ENCODE assay signal across 8 mouse cellular contexts in the genomic region with DNA sequence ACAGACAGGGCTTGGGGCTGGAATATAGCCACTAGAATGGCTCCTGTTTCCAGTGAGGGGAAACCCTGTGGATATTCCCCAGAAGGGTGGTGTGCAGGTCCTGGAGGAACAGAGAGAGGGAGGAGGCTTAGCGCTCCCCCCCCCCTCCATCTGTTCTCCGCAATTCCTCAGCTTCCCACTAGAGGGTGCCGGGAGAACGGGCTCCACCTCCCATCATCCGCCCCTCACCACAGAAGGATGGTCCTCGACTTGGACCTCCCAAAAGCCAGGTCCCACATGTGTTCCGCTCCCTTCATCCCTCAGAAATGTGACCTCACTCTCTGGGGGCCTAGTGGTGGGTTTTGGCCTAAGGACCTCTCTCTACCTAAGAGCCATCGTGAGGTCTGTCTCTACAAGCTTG. TPM values are rescaled to one million over a fixed set of nuclear protein-coding genes. Genes with fewer than 3 reads are reported as not detected.
DNase-seq lines count a peak whose midpoint lies in the region; ATAC-seq and TF ChIP-seq lines count a peak whose summit lies in the region.

No protein-coding gene starts in this region.

- no peak overlapping the region for H3K27ac ChIP-seq in liver, adult 2 months (replicated peaks; ENCODE audit: insufficient read depth, low read depth, low read length)
- H3K27ac ChIP-seq in liver, embryonic 12.5 days = no peak overlapping the region
- peak overlapping the region; percentile 71 for H3K27ac ChIP-seq in embryonic fibroblast, embryonic 13.5 days (ENCODE audit: insufficient read depth, low read length)
- no peak overlapping the region for H3K27ac ChIP-seq in limb, embryonic 12.5 days
- H3K27ac ChIP-seq in neural tube, embryonic 15.5 days (replicated peaks) = no peak overlapping the region

- H3K9ac ChIP-seq in liver, adult 2 months (ENCODE audit: low read depth, low read length) = no peak overlapping the region
- no peak overlapping the region for H3K9ac ChIP-seq in liver, embryonic 12.5 days
- no peak overlapping the region for H3K9ac ChIP-seq in limb, embryonic 12.5 days (replicated peaks)
- H3K9ac ChIP-seq in neural tube, embryonic 15.5 days (replicated peaks) = no peak overlapping the region

- no peak overlapping the region for H3K4me2 ChIP-seq in liver, embryonic 12.5 days
- no peak overlapping the region for H3K4me2 ChIP-seq in limb, embryonic 12.5 days
- H3K4me2 ChIP-seq in neural tube, embryonic 15.5 days = 0 out of 2 replicates have a peak overlapping the region, but pooled peaks have one; percentile 11

- H3K79me2 ChIP-seq in liver, adult 2 months (ENCODE audit: control insufficient read depth, insufficient read depth, low read length) = no peaks in the 10 kb centered on the region

- DNase-seq in liver, adult 2 months (ENCODE audit: extremely low read depth, low read depth, low spot score) = no peak
- DNase-seq in ZHBTc4 (ENCODE audit: low read depth, low spot score) = peak; percentile 48
- peak; percentile 63 to 67 for DNase-seq in heart, postnatal 14 days
- no peak for DNase-seq in spleen, adult 12 weeks (ENCODE audit: low spot score)

- TF ChIP-seq POLR2A in liver, adult 2 months (IDR thresholded peaks at IDR 0.05; ENCODE audit: extremely low read depth, insufficient read depth, low read length) = no peak
- 0 out of 2 replicates have a peak, but pooled peaks have one; percentile 22 for TF ChIP-seq POLR2A in embryonic fibroblast, embryonic 13.5 days (IDR thresholded peaks at IDR 0.05; ENCODE audit: low read depth, low read length)

- H3K9me3 ChIP-seq in liver, embryonic 12.5 days (replicated peaks) = no peaks in the 10 kb centered on the region
- H3K9me3 ChIP-seq in limb, embryonic 12.5 days = no peaks in the 10 kb centered on the region
- H3K9me3 ChIP-seq in neural tube, embryonic 15.5 days (replicated peaks) = no peaks in the 10 kb centered on the region

- ATAC-seq in liver, embryonic 12.5 days = no peak
- 0 out of 2 replicates have a peak, but pooled peaks have one; percentile 4 for ATAC-seq in limb, embryonic 12.5 days (ENCODE audit: insufficient number of reproducible peaks, insufficient read depth, low FRiP score, low TSS enrichment, low read depth)
- ATAC-seq in neural tube, embryonic 15.5 days (ENCODE audit: low FRiP score) = no peak

- peaks cover 3% of the 10 kb centered on the region; the same call in 1 of the 2 replicates for H3K27me3 ChIP-seq in liver, adult 2 months (ENCODE audit: control insufficient read depth, insufficient read depth, low read length)
- peaks cover 68% of the 10 kb centered on the region for H3K27me3 ChIP-seq in liver, embryonic 12.5 days (replicated peaks)
- H3K27me3 ChIP-seq in limb, embryonic 12.5 days = peaks cover 40% of the 10 kb centered on the region
- H3K27me3 ChIP-seq in neural tube, embryonic 15.5 days (replicated peaks) = peaks cover 11% of the 10 kb centered on the region

- no peaks in the 10 kb centered on the region for H3K4me1 ChIP-seq in liver, adult 2 months (ENCODE audit: control insufficient read depth, insufficient read depth, low read length)
- H3K4me1 ChIP-seq in liver, embryonic 12.5 days = peaks cover 8% of the 10 kb centered on the region; the same call in 1 of the 2 replicates
- H3K4me1 ChIP-seq in embryonic fibroblast, embryonic 13.5 days (ENCODE audit: control insufficient read depth, insufficient read depth, low read length) = peaks cover 11% of the 10 kb centered on the region
- H3K4me1 ChIP-seq in limb, embryonic 12.5 days (replicated peaks) = peaks cover 34% of the 10 kb centered on the region
- peaks cover 37% of the 10 kb centered on the region for H3K4me1 ChIP-seq in neural tube, embryonic 15.5 days

- peak; percentile 86 for TF ChIP-seq CTCF in liver, adult 2 months (IDR thresholded peaks at IDR 0.05; ENCODE audit: low read depth, low read length)
- TF ChIP-seq CTCF in embryonic fibroblast, embryonic 13.5 days (IDR thresholded peaks at IDR 0.05; ENCODE audit: borderline replicate concordance, insufficient read depth, low read length) = peak; percentile 79

- no peaks in the 10 kb centered on the region for H3K36me3 ChIP-seq in liver, adult 2 months (ENCODE audit: control insufficient read depth, insufficient read depth, low read length)
- no peaks in the 10 kb centered on the region for H3K36me3 ChIP-seq in liver, embryonic 12.5 days
- no peaks in the 10 kb centered on the region for H3K36me3 ChIP-seq in limb, embryonic 12.5 days
- H3K36me3 ChIP-seq in neural tube, embryonic 15.5 days = no peaks in the 10 kb centered on the region

- 5% methylated on average over 8 of the region's 8 CpGs for WGBS in liver, adult 2 months
- WGBS in liver, embryonic 12.5 days (ENCODE audit: insufficient replicate concordance) = 3% methylated on average over 8 of the region's 8 CpGs
- under 1% methylated on average over 8 of the region's 8 CpGs for WGBS in limb, embryonic 12.5 days
- WGBS in neural tube, embryonic 15.5 days = 6% methylated on average over 8 of the region's 8 CpGs

- intact Hi-C loops in heart, postnatal 14 days (cut with DNase I) = loop anchor here (1.0 to 5.0 kb wide), 2 partner anchors 51 to 151 kb away; no protein-coding TSS in a partner anchor

- H3K4me3 ChIP-seq in liver, adult 2 months (ENCODE audit: insufficient read depth, low read depth, low read length) = no peak overlapping the region
- no peak overlapping the region for H3K4me3 ChIP-seq in liver, embryonic 12.5 days
- no peak overlapping the region for H3K4me3 ChIP-seq in embryonic fibroblast, embryonic 13.5 days (ENCODE audit: insufficient read depth, low read length)
- no peak overlapping the region for H3K4me3 ChIP-seq in limb, embryonic 12.5 days (replicated peaks)
- H3K4me3 ChIP-seq in neural tube, embryonic 15.5 days (replicated peaks) = no peak overlapping the region

RNA-seq across cellular contexts. Expression of a gene that starts 11.5 kb away (rescaled TPM):
- total RNA-seq in liver, adult 2 months (2014; rRNA removed) = 1.9 and 2.4 TPM in 2 replicates
- polyA plus RNA-seq in liver, adult 2 months (2012; rRNA removed) = 1.9 and 2.0 TPM in 2 replicates
- 4.2 and 4.9 TPM in 2 replicates for polyA plus RNA-seq in liver, embryonic 12.5 days (2016; fragmentation: Nextera tagmentation; extraction: Ambion mirVana)
- polyA plus RNA-seq in embryonic fibroblast, embryonic 13.5 days (2011; ENCODE audit: insufficient read length, low read depth, missing spikeins) = 133 and 156 TPM in 2 replicates
- total RNA-seq in heart, postnatal 14 days (2021) = 10 to 100 TPM; 13.9 to 19.7 TPM
- 24.2 and 30.9 TPM in 2 replicates for polyA plus RNA-seq in limb, embryonic 12.5 days (2016; fragmentation: Nextera tagmentation; extraction: Ambion mirVana)
- 24.5 and 25.8 TPM in 2 replicates for polyA plus RNA-seq in neural tube, embryonic 15.5 days (2015; fragmentation: Nextera tagmentation; extraction: Ambion mirVana)

RNA-seq across cellular contexts. Expression of a gene that starts 51.4 kb away (rescaled TPM):
- 0.07 TPM in 1 of 2 replicates, not detected in the other for total RNA-seq in liver, adult 2 months (2014; rRNA removed)
- polyA plus RNA-seq in liver, adult 2 months (2012; rRNA removed) = 0.06 TPM in 1 of 2 replicates, not detected in the other
- polyA plus RNA-seq in liver, embryonic 12.5 days (2016; fragmentation: Nextera tagmentation; extraction: Ambion mirVana) = 0.17 and 0.92 TPM in 2 replicates
- 2.0 and 3.7 TPM in 2 replicates for polyA plus RNA-seq in embryonic fibroblast, embryonic 13.5 days (2011; ENCODE audit: insufficient read length, low read depth, missing spikeins)
- 1 to 10 TPM; 2.2 to 2.3 TPM for total RNA-seq in heart, postnatal 14 days (2021)
- 3.1 and 3.6 TPM in 2 replicates for polyA plus RNA-seq in limb, embryonic 12.5 days (2016; fragmentation: Nextera tagmentation; extraction: Ambion mirVana)
- polyA plus RNA-seq in neural tube, embryonic 15.5 days (2015; fragmentation: Nextera tagmentation; extraction: Ambion mirVana) = 11.9 and 15.5 TPM in 2 replicates

Comparison
In these comparisons a context has a peak if more than half of its experiments do, and no peak if none do; other contexts are left out.
1. DNase-seq: peak in ZHBTc4 (single experiment) and heart, postnatal 14 days (2 of 2); none in liver, adult 2 months (single experiment) and spleen, adult 12 weeks (single experiment).